Mouse (Mus musculus): ENCODE results near the gene Vav3.

DNA sequence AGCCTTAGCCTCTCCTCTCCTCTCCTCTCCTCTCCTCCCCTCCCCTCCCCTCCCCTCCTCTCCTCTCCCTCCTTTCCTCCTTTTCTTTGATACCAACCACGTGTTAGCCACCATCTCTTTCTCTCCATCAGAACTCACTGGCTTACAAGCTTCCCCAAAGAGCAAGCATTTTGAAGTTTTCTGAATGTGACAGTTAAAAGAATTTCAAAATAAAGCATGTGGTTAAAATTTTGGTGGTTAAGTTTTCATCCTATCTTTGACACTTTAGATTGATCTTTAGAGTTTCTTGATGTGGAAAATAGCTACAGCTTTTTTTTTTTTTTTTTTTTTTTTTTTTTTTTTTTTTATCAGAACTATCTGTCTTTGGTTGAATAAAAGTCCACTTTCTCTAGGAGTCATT lies 31.1 kb downstream of the Vav3 start:
- no peak for TF ChIP-seq GATA1 (IDR thresholded peaks at IDR 0.05; ENCODE audit: borderline replicate concordance, low read length)
- TF ChIP-seq FLI1 (IDR thresholded peaks at IDR 0.05; ENCODE audit: low read length): no peak
